Mouse (Mus musculus) layer of hippocampus, postnatal 25 days (tissue): ENCODE results near the gene Hdc. TPM values are rescaled to one million over a fixed set of nuclear protein-coding genes. Genes with fewer than 3 reads are reported as not detected.
A peak's percentile ranks its signal among the peaks of the same experiment; 100 is the strongest.

Experiments used
- DNase-seq, 2 experiments: peaks; one replicate each; pipeline ENCODE4 v3.0.0; 2022; ENCODE audit warnings: mixed read lengths in 2 of 2, low spot score in 1 of 2; ENCODE audit errors: extremely low spot score in 1 of 2
- total RNA-seq, 2 experiments: library from RNA; stranded (reverse); gene quantifications; 2 replicates each; pipeline ENCODE4 v1.2.3; 2021

Gene Hdc
- total RNA-seq, 2 experiments from 2014 or later: 0.84 to 1.4 TPM

GRCm38 (mm10) chr2:126601918-126602600 lies 17.0 kb downstream of the Hdc start:
- DNase-seq: no peak

GRCm38 (mm10) chr2:126600533-126600932 lies 18.6 kb downstream of the Hdc start:
- no peak for DNase-seq

- DNase-seq: no peak
These were observed 20.1 kb downstream of the Hdc start for GRCm38 (mm10) chr2:126599005-126599404.

- no peak for DNase-seq
These were observed 20.7 kb downstream of the Hdc start for GRCm38 (mm10) chr2:126598359-126598758.

- DNase-seq: no peak
These were observed 21.5 kb downstream of the Hdc start for GRCm38 (mm10) chr2:126597279-126598241.

DNA sequence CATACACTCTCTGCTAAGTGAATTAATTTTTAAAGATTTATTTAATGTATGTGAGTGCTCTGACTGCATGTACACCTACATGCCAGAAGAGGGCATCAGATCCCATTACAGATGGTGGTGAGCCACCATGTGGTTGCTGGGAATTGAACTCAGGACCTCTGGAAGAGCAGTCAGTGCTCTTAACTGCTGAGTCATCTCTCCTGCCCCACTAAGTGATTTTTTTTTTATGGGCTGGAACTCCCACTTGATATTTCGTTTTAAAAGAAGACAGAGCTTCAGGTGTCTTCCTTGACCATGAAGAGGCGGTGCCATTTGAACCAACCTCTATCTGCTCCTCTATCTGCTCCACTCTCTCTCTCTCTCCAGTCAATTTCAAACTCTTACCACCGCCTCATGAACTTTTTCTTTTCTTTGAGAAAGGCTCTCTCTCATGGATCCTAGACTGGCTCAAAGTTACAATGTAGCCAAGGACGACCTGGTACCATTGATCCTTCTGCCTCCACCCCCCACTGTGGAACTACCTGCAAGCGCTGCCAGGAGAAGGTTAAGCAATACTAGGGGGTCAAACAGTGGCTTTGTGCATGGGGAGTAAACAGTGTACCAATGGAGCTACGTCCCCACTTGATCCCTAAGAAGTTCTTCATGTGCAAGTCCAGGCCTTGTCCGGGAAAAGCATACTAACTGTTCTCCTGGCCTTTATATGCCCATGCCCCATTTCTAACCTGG lies 22.6 kb downstream of the Hdc start:
- no peak for DNase-seq

DNA sequence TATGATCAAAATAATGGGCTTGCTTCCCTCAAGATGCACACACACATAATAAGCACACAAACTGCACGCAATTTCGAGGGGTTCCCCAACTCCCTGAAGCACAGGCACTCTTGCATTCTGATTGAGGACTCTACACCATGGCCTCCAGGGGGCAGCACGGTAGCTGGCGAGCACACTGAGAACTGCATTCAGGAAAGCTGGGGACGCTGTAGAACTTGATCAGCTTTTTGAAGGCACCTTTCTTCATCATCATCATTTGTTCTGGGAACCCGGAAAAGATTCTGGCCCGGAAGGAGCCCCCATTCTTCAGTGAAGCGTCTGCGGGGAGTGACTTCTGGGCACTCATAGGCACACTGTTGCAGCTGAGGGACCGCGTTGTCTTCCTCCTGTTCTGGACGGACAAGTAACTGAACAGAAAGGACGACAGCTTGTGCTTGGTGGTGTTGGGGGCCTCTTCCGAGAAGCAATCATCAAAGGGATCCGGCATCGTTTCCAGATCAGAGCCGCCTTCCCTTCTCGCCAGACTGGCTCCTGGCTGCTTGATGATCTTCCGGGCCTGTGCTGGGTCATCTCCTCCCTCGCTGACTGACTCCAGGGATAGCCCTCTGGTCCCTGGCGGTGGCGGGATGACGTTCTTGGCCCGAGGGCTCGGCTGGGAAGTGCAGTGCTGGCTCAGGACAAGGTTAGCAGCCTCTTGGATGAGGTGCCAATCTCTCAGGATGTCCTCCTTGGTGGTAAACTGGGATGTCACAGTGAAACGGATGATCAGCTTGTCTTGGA lies 25.1 kb downstream of the Hdc start:
- DNase-seq: peak; percentile 49 to 81

GRCm38 (mm10) chr2:126591304-126591703 lies 27.8 kb downstream of the Hdc start:
- DNase-seq: no peak

GRCm38 (mm10) chr2:126587468-126587867 lies 31.6 kb downstream of the Hdc start:
- DNase-seq: no peak

- no peak for DNase-seq
These were observed 34.3 kb downstream of the Hdc start for GRCm38 (mm10) chr2:126584621-126585369.

DNA sequence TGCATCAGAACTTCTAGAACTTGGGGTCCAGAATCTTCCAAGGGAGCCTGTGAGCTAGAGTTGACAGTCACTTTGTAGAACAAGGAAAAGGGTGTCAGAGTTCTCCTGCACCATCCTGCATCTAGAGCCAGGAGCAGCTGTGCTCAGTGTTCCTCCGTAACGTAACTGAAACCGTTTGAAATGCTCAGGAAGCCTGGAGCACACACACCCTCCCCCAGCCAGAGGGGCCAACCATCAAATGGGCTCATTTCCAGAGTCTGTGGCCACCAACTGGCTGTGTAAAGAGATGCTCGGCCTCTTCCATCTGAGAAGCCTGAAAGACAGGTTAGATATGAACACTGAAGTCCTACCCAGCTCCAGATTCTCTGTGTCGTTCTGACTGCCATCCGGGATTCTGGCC lies 35.1 kb downstream of the Hdc start:
- no peak for DNase-seq

DNA sequence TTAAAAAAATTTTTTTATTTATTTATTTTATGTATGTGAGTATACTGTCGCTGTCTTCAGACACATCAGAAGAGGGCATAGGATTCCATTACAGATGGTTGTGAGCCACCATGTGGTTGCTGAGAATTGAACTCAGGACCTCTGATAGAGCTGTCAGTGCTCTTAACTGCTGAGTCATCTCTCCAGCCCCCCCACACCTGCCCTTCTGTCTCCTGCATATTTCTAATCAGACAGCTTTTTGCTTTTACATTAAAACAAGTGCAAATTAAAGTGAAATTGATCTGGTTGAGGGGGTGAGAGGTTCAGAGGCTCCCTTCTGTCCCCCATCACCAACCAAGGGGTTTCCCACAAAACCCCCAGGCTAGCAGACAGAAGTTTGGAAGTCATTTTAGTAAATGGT lies 39.8 kb downstream of the Hdc start:
- DNase-seq: no peak

DNA sequence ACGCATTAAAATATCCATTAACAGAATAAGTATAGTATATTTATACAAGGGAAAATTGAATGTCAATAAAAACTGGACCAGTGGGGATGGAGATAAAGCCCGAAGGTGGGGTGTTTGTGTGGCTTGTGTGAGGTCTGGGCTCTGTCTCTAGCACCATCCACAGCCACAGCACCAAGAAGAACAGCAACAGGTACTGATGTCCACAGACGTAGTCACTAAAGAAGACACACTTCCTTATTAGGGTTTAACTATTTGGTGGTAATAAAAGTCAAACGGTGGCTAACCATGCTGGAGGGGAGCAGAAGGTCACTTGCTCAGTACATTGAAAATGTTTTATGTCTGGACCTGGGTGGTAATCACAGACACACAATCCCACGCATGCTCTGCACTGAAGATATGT lies 41.7 kb downstream of the Hdc start:
- DNase-seq: no peak

GRCm38 (mm10) chr2:126575391-126576176 lies 43.5 kb downstream of the Hdc start:
- DNase-seq: no peak

GRCm38 (mm10) chr2:126572747-126573146 lies 46.4 kb downstream of the Hdc start:
- DNase-seq: no peak

DNA sequence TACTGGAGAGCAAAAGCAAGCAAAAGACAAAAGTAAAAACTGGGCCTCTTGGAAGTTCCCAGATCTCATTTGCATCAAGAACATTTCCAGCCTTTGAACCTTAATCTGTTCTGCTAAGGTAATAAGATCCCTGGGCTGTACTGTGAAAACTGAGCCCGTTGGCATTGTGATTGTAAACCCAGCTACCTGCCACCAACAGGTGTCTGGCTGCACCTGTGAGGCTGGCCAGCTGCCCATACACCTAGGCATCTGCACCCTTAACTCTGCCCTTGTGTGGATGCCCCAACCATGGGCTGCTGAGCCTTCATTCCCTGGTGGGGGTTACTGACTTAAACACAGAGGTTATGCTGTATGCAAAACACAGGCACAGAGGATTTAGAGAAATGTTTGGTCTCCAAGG lies 46.9 kb downstream of the Hdc start:
- no peak for DNase-seq

DNA sequence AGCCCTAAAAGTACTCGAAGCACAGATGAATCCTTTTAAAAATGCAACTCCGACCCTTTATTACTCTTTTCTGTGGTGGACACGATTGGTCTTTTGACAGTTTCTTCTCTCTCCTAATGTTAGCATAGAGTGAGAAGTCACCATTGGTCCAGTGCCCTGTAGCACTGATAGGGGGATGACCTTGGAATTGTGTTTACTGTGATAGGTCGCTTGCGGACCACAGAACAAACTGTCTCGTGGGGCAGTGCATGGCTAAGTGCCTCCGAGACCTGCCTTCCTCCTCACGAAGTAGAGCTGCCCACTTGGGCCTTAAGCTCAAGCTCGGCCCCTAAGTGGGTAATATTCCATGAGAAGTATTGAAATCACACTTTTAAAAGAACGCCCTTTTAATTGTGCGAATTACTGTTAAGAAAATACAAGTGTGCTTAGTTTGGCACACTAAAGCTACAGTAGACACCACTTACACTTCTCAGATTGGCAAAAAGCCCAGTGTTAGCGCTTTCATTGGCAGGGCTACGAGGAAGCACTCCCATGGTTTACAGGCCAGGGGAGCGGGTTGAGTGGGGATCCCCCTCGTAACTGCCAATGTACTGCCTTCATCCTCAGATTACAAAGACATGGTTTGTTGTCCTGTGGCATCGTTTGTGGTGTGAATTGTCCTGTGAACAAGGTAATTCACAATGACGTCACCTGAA lies 55.5 kb downstream of the Hdc start:
- DNase-seq: no peak

- no peak for DNase-seq
These were observed 59.0 kb downstream of the Hdc start for GRCm38 (mm10) chr2:126560094-126560493.
